Mouse (Mus musculus) midbrain, embryonic 15.5 days (tissue): ENCODE results near the gene Wwp2. TPM values are rescaled to one million over a fixed set of nuclear protein-coding genes. Genes with fewer than 3 reads are reported as not detected.
"Not testable (repeated sequence)": the region's sequence is repeated elsewhere in the genome, so short reads cannot be mapped to it uniquely, and the experiment has no call there.

Experiments used
- ATAC-seq: fragments of 200-750 bp; cut with Nextera tagmentation; replicated peaks from 2 replicates; pipeline ENCODE4 v1.8.0; 2017; ENCODE audit warnings: moderate TSS enrichment
- H3K27ac ChIP-seq: fragments of 300-500 bp; sonication (generic); 2 replicates; pipeline ENCODE4 v1.5.1; 2015; ENCODE audit warnings: mild to moderate bottlenecking, inconsistent platforms
- H3K27me3 ChIP-seq: fragments of 300-500 bp; sonication (generic); replicated peaks from 2 replicates; pipeline ENCODE4 v1.6.1; 2015; ENCODE audit warnings: inconsistent platforms
- H3K36me3 ChIP-seq: fragments of 300-500 bp; sonication (generic); replicated peaks from 2 replicates; pipeline ENCODE4 v1.6.1; 2015; ENCODE audit warnings: inconsistent platforms
- H3K4me1 ChIP-seq: fragments of 300-500 bp; sonication (generic); 2 replicates; pipeline ENCODE4 v1.6.1; 2015; ENCODE audit warnings: inconsistent platforms
- H3K4me2 ChIP-seq: fragments of 300-500 bp; sonication (generic); 2 replicates; pipeline ENCODE4 v1.6.1; 2015; ENCODE audit warnings: inconsistent platforms, mild to moderate bottlenecking, moderate library complexity
- H3K4me3 ChIP-seq: fragments of 300-500 bp; sonication (generic); 2 replicates; pipeline ENCODE4 v1.5.1; 2015; ENCODE audit warnings: mild to moderate bottlenecking, inconsistent platforms
- H3K9ac ChIP-seq: fragments of 300-500 bp; sonication (generic); 2 replicates; pipeline ENCODE4 v1.6.1; 2015; ENCODE audit warnings: mild to moderate bottlenecking, inconsistent platforms
- H3K9me3 ChIP-seq: fragments of 300-500 bp; sonication (generic); 2 replicates; pipeline ENCODE4 v1.6.1; 2016; ENCODE audit warnings: inconsistent platforms
- WGBS: fragments of 180-500 bp; shearing (Covaris S2); methylation state at CpG from one replicate; pipeline ENCODE4 v1.1.7; 2015; ENCODE audit warnings: mixed read lengths; 5-methylcytosine and 5-hydroxymethylcytosine counted together
- polyA plus RNA-seq: library from polyadenylated mRNA; unstranded; fragments of >200 nt; fragmentation: Nextera tagmentation; extraction: Ambion mirVana; gene quantifications from 2 replicates; pipeline ENCODE4 v1.2.1, GENCODE M21; 2015

Gene Wwp2
- polyA plus RNA-seq, 1 experiment from 2014 or later, result 44.3 TPM

- Histone ChIP-seq H3K27me3 (no peaks in the 10 kb centered on the region), H3K9ac (no peak overlapping the region), H3K4me3 (no peak overlapping the region), H3K27ac (no peak overlapping the region), H3K4me2 (no peak overlapping the region), H3K36me3 (peaks cover 27% of the 10 kb centered on the region), H3K4me1 (no peaks in the 10 kb centered on the region), H3K9me3 (no peaks in the 10 kb centered on the region)
- no peak for ATAC-seq
- 75% methylated on average over 3 of the region's 3 CpGs for WGBS
Measured at GRCm38 (mm10) chr8:107465332-107465990, 29.3 kb downstream of the Wwp2 start.

- Histone ChIP-seq H3K4me1 (no peaks in the 10 kb centered on the region), H3K9ac (no peak overlapping the region), H3K27ac (no peak overlapping the region), H3K9me3 (no peaks in the 10 kb centered on the region), H3K36me3 (peaks cover 17% of the 10 kb centered on the region), H3K4me3 (no peak overlapping the region), H3K27me3 (no peaks in the 10 kb centered on the region), H3K4me2 (no peak overlapping the region)
- ATAC-seq, result no peak
- 91% methylated on average over 5 of the region's 5 CpGs for WGBS
Measured at GRCm38 (mm10) chr8:107466642-107467041, 30.5 kb downstream of the Wwp2 start.

- Histone ChIP-seq H3K9ac (no peak overlapping the region), H3K36me3 (peaks cover 15% of the 10 kb centered on the region; the same call in 1 of the 2 replicates), H3K9me3 (no peaks in the 10 kb centered on the region), H3K4me2 (no peak overlapping the region), H3K27ac (no peak overlapping the region), H3K4me3 (no peak overlapping the region), H3K27me3 (no peaks in the 10 kb centered on the region), H3K4me1 (no peaks in the 10 kb centered on the region)
- 70% methylated on average over 8 of the region's 8 CpGs for WGBS
- no peak for ATAC-seq
Measured at GRCm38 (mm10) chr8:107468811-107469302, 32.7 kb downstream of the Wwp2 start.

- 77% methylated on average over 5 of the region's 5 CpGs for whole genome bisulfite sequencing
- H3K36me3 ChIP-seq, result peaks cover 15% of the 10 kb centered on the region; the same call in 1 of the 2 replicates
- H3K27ac ChIP-seq, result no peak overlapping the region
- ATAC-seq, result no peak
- no peak overlapping the region for H3K4me2 ChIP-seq
- H3K9ac ChIP-seq, result no peak overlapping the region
- H3K4me3 ChIP-seq, result no peak overlapping the region
- no peaks in the 10 kb centered on the region for H3K27me3 ChIP-seq
- H3K4me1 ChIP-seq, result no peaks in the 10 kb centered on the region
- no peaks in the 10 kb centered on the region for H3K9me3 ChIP-seq
Measured at GRCm38 (mm10) chr8:107470302-107470701, 34.1 kb downstream of the Wwp2 start.

- H3K4me2 ChIP-seq, result no peak overlapping the region
- WGBS, result 75% methylated on average over 10 of the region's 10 CpGs
- peaks cover 10% of the 10 kb centered on the region; the same call in 1 of the 2 replicates for H3K36me3 ChIP-seq
- no peaks in the 10 kb centered on the region for H3K9me3 ChIP-seq
- H3K9ac ChIP-seq, result no peak overlapping the region
- H3K27ac ChIP-seq, result no peak overlapping the region
- ATAC-seq, result no peak
- H3K4me1 ChIP-seq, result no peaks in the 10 kb centered on the region
- H3K4me3 ChIP-seq, result no peak overlapping the region
- H3K27me3 ChIP-seq, result no peaks in the 10 kb centered on the region
Measured at GRCm38 (mm10) chr8:107472403-107473100, 36.4 kb downstream of the Wwp2 start.

GRCm38 (mm10) chr8:107473369-107473768 is 37.2 kb downstream of the Wwp2 start:
- no peak for ATAC-seq
- Histone ChIP-seq H3K4me1 (no peaks in the 10 kb centered on the region), H3K4me3 (no peak overlapping the region), H3K9me3 (no peaks in the 10 kb centered on the region), H3K4me2 (no peak overlapping the region), H3K36me3 (peaks cover 9% of the 10 kb centered on the region; the same call in 1 of the 2 replicates), H3K27ac (no peak overlapping the region), H3K9ac (no peak overlapping the region), H3K27me3 (no peaks in the 10 kb centered on the region)
- 93% methylated on average over 4 of the region's 4 CpGs for WGBS

- Histone ChIP-seq H3K9ac (no peak overlapping the region), H3K9me3 (no peaks in the 10 kb centered on the region), H3K27me3 (no peaks in the 10 kb centered on the region), H3K4me2 (no peak overlapping the region), H3K27ac (no peak overlapping the region), H3K4me1 (no peaks in the 10 kb centered on the region), H3K36me3 (no peaks in the 10 kb centered on the region), H3K4me3 (no peak overlapping the region)
- no peak for ATAC-seq
- 93% methylated on average over 3 of the region's 3 CpGs for WGBS
Measured at GRCm38 (mm10) chr8:107475613-107476012, 39.4 kb downstream of the Wwp2 start.

GRCm38 (mm10) chr8:107476786-107477185 is 40.6 kb downstream of the Wwp2 start:
- ATAC-seq, H3K27ac ChIP-seq, H3K9me3 ChIP-seq, H3K9ac ChIP-seq, H3K36me3 ChIP-seq, H3K4me2 ChIP-seq, H3K27me3 ChIP-seq, H3K4me1 ChIP-seq, H3K4me3 ChIP-seq: not testable (repeated sequence)
- WGBS, result 88% methylated on average over 7 of the region's 7 CpGs

GRCm38 (mm10) chr8:107478728-107479127 is 42.6 kb downstream of the Wwp2 start:
- Histone ChIP-seq H3K9ac (no peak overlapping the region), H3K4me2 (no peak overlapping the region), H3K4me3 (no peak overlapping the region), H3K27me3 (no peaks in the 10 kb centered on the region), H3K27ac (no peak overlapping the region), H3K4me1 (no peaks in the 10 kb centered on the region), H3K36me3 (0 out of 2 replicates have a peak, but pooled peaks cover 3% of the 10 kb centered on the region), H3K9me3 (no peaks in the 10 kb centered on the region)
- ATAC-seq, result no peak
- 92% methylated on average over 6 of the region's 6 CpGs for WGBS

- no peak overlapping the region for H3K4me2 ChIP-seq
- H3K27ac ChIP-seq, result no peak overlapping the region
- H3K36me3 ChIP-seq, result 0 out of 2 replicates have a peak, but pooled peaks cover 3% of the 10 kb centered on the region
- H3K9ac ChIP-seq, result no peak overlapping the region
- H3K4me1 ChIP-seq, result no peaks in the 10 kb centered on the region
- WGBS, result 89% methylated on average over 4 of the region's 4 CpGs
- no peak for ATAC-seq
- no peaks in the 10 kb centered on the region for H3K9me3 ChIP-seq
- no peaks in the 10 kb centered on the region for H3K27me3 ChIP-seq
- no peak overlapping the region for H3K4me3 ChIP-seq
Measured at GRCm38 (mm10) chr8:107480436-107480835, 44.3 kb downstream of the Wwp2 start.

- no peak overlapping the region for H3K27ac ChIP-seq
- no peaks in the 10 kb centered on the region for H3K4me1 ChIP-seq
- H3K4me2 ChIP-seq, result no peak overlapping the region
- H3K4me3 ChIP-seq, result no peak overlapping the region
- no peaks in the 10 kb centered on the region for H3K9me3 ChIP-seq
- H3K36me3 ChIP-seq, result 0 out of 2 replicates have a peak, but pooled peaks cover 5% of the 10 kb centered on the region
- no peak for ATAC-seq
- H3K9ac ChIP-seq, result no peak overlapping the region
- 78% methylated on average over 8 of the region's 8 CpGs for WGBS
- H3K27me3 ChIP-seq, result no peaks in the 10 kb centered on the region
Measured at GRCm38 (mm10) chr8:107483250-107483649, 47.1 kb downstream of the Wwp2 start.

GRCm38 (mm10) chr8:107484956-107485355 is 48.8 kb downstream of the Wwp2 start:
- H3K4me3 ChIP-seq, result no peak overlapping the region
- ATAC-seq, result no peak
- no peak overlapping the region for H3K27ac ChIP-seq
- H3K4me1 ChIP-seq, result no peaks in the 10 kb centered on the region
- H3K9me3 ChIP-seq, result no peaks in the 10 kb centered on the region
- no peaks in the 10 kb centered on the region for H3K27me3 ChIP-seq
- H3K36me3 ChIP-seq, result 0 out of 2 replicates have a peak, but pooled peaks cover 5% of the 10 kb centered on the region
- no peak overlapping the region for H3K9ac ChIP-seq
- no peak overlapping the region for H3K4me2 ChIP-seq
